Mouse (Mus musculus) neural tube, embryonic 11.5 days (tissue): ENCODE results near the gene Rftn1. TPM values are rescaled to one million over a fixed set of nuclear protein-coding genes. Genes with fewer than 3 reads are reported as not detected.

Source experiments
- ATAC-seq: fragments of 200-750 bp; cut with Nextera tagmentation; 2 replicates; pipeline ENCODE4 v1.8.0; 2017; ENCODE audit warnings: moderate number of reproducible peaks, mild to moderate bottlenecking, moderate TSS enrichment, moderate library complexity; ENCODE audit not compliant: insufficient read depth, low FRiP score, low TSS enrichment
- DNase-seq: peaks from one replicate; pipeline ENCODE4 v3.0.0-alpha.2; 2015; ENCODE audit warnings: low spot score
- H3K27ac ChIP-seq: fragments of 300-500 bp; sonication (generic); 2 replicates; pipeline ENCODE4 v1.5.1; 2014; ENCODE audit warnings: low read depth, mild to moderate bottlenecking, low read length
- H3K27me3 ChIP-seq: fragments of 300-500 bp; sonication (generic); 2 replicates; pipeline ENCODE4 v1.6.1; 2014; ENCODE audit warnings: mild to moderate bottlenecking, low read length, mixed read lengths; ENCODE audit not compliant: control insufficient read depth, insufficient read depth
- H3K36me3 ChIP-seq: fragments of 300-500 bp; sonication (generic); 2 replicates; pipeline ENCODE4 v1.6.1; 2014; ENCODE audit warnings: mild to moderate bottlenecking, low read length, moderate library complexity, mixed read lengths; ENCODE audit not compliant: control insufficient read depth, insufficient read depth
- H3K4me1 ChIP-seq: fragments of 300-500 bp; sonication (generic); 2 replicates; pipeline ENCODE4 v1.6.1; 2014; ENCODE audit warnings: low read length, mixed read lengths; ENCODE audit not compliant: control insufficient read depth, insufficient read depth
- H3K4me2 ChIP-seq: fragments of 300-500 bp; sonication (generic); 2 replicates; pipeline ENCODE4 v1.6.1; 2014; ENCODE audit warnings: low read depth, mild to moderate bottlenecking, moderate library complexity
- H3K4me3 ChIP-seq: fragments of 300-500 bp; sonication (generic); 2 replicates; pipeline ENCODE4 v1.5.1; 2014; ENCODE audit warnings: low read depth, low read length
- H3K9ac ChIP-seq: fragments of 300-500 bp; sonication (generic); 2 replicates; pipeline ENCODE4 v1.6.1; 2014; ENCODE audit warnings: mild to moderate bottlenecking, low read length
- H3K9me3 ChIP-seq: fragments of 300-500 bp; sonication (generic); 2 replicates; pipeline ENCODE4 v1.6.1; 2016; ENCODE audit warnings: low read length; ENCODE audit not compliant: control insufficient read depth
- WGBS: fragments of 180-500 bp; shearing (Covaris S2); extraction: QIAGEN DNeasy Blood & Tissue Kit; methylation state at CpG from one replicate; pipeline ENCODE4 v1.1.7; 2014; 5-methylcytosine and 5-hydroxymethylcytosine counted together
- polyA plus RNA-seq: library from polyadenylated mRNA; unstranded; fragments of >200 nt; fragmentation: Nextera tagmentation; extraction: Ambion mirVana; gene quantifications from 2 replicates; pipeline ENCODE4 v1.2.1, GENCODE M21; 2014

Rftn1 gene
- polyA plus RNA-seq, 1 experiment from 2014 or later, result 6.9 TPM

- Histone ChIP-seq H3K27me3 (no peaks in the 10 kb centered on the region), H3K4me1 (no peaks in the 10 kb centered on the region), H3K4me3 (no peak overlapping the region), H3K9ac (no peak overlapping the region), H3K9me3 (no peaks in the 10 kb centered on the region), H3K27ac (no peak overlapping the region), H3K36me3 (no peaks in the 10 kb centered on the region), H3K4me2 (no peak overlapping the region)
- ATAC-seq (no peak), DNase-seq (no peak)
- 91% methylated on average over 8 of the region's 8 CpGs for WGBS
These were observed 97.6 kb downstream of the Rftn1 start for GRCm38 (mm10) chr17:50092848-50093247.

- WGBS, result 84% methylated on average over 6 of the region's 6 CpGs
- no peaks in the 10 kb centered on the region for H3K9me3 ChIP-seq
- DNase-seq, result no peak
- no peaks in the 10 kb centered on the region for H3K27me3 ChIP-seq
- H3K4me1 ChIP-seq, result no peaks in the 10 kb centered on the region
- H3K9ac ChIP-seq, result no peak overlapping the region
- no peak overlapping the region for H3K27ac ChIP-seq
- H3K4me2 ChIP-seq, result no peak overlapping the region
- no peaks in the 10 kb centered on the region for H3K36me3 ChIP-seq
- no peak for ATAC-seq
- H3K4me3 ChIP-seq, result no peak overlapping the region
These were observed 98.6 kb downstream of the Rftn1 start for GRCm38 (mm10) chr17:50091829-50092228.

GRCm38 (mm10) chr17:50089725-50090124, 100.7 kb downstream of the Rftn1 start:
- 87% methylated on average over 8 of the region's 8 CpGs for WGBS
- DNase-seq, result no peak
- H3K27ac ChIP-seq, result no peak overlapping the region
- H3K27me3 ChIP-seq, result no peaks in the 10 kb centered on the region
- no peaks in the 10 kb centered on the region for H3K9me3 ChIP-seq
- no peaks in the 10 kb centered on the region for H3K36me3 ChIP-seq
- no peak overlapping the region for H3K4me2 ChIP-seq
- no peak overlapping the region for H3K9ac ChIP-seq
- H3K4me1 ChIP-seq, result no peaks in the 10 kb centered on the region
- no peak for ATAC-seq
- H3K4me3 ChIP-seq, result no peak overlapping the region

GRCm38 (mm10) chr17:50088054-50088453, 102.4 kb downstream of the Rftn1 start:
- no peaks in the 10 kb centered on the region for H3K9me3 ChIP-seq
- H3K27ac ChIP-seq, result no peak overlapping the region
- no peaks in the 10 kb centered on the region for H3K27me3 ChIP-seq
- H3K9ac ChIP-seq, result no peak overlapping the region
- no peak for ATAC-seq
- H3K4me2 ChIP-seq, result no peak overlapping the region
- 80% methylated on average over 3 of the region's 3 CpGs for WGBS
- H3K4me1 ChIP-seq, result no peaks in the 10 kb centered on the region
- H3K36me3 ChIP-seq, result no peaks in the 10 kb centered on the region
- no peak overlapping the region for H3K4me3 ChIP-seq
- no peak for DNase-seq

GRCm38 (mm10) chr17:50086887-50087286, 103.6 kb downstream of the Rftn1 start:
- Histone ChIP-seq H3K36me3 (no peaks in the 10 kb centered on the region), H3K9me3 (no peaks in the 10 kb centered on the region), H3K27me3 (no peaks in the 10 kb centered on the region), H3K4me2 (no peak overlapping the region), H3K27ac (no peak overlapping the region), H3K4me3 (no peak overlapping the region), H3K9ac (no peak overlapping the region), H3K4me1 (no peaks in the 10 kb centered on the region)
- DNase-seq (no peak), ATAC-seq (no peak)
- WGBS, result 51% methylated on average over 4 of the region's 4 CpGs

GRCm38 (mm10) chr17:50084721-50085120, 105.8 kb downstream of the Rftn1 start:
- Histone ChIP-seq H3K4me1 (no peaks in the 10 kb centered on the region), H3K9ac (no peak overlapping the region), H3K36me3 (no peaks in the 10 kb centered on the region), H3K9me3 (no peaks in the 10 kb centered on the region), H3K27ac (no peak overlapping the region), H3K27me3 (no peaks in the 10 kb centered on the region), H3K4me2 (no peak overlapping the region), H3K4me3 (no peak overlapping the region)
- DNase-seq, result no peak
- 91% methylated on average over 6 of the region's 6 CpGs for WGBS
- ATAC-seq, result no peak

GRCm38 (mm10) chr17:50083937-50084336, 106.5 kb downstream of the Rftn1 start:
- Histone ChIP-seq H3K9ac (no peak overlapping the region), H3K9me3 (no peaks in the 10 kb centered on the region), H3K36me3 (no peaks in the 10 kb centered on the region), H3K4me2 (no peak overlapping the region), H3K27me3 (no peaks in the 10 kb centered on the region), H3K4me1 (no peaks in the 10 kb centered on the region), H3K4me3 (no peak overlapping the region), H3K27ac (no peak overlapping the region)
- ATAC-seq, result no peak
- DNase-seq, result no peak
- 91% methylated on average over 4 of the region's 4 CpGs for WGBS

GRCm38 (mm10) chr17:50082947-50083346, 107.5 kb downstream of the Rftn1 start:
- H3K4me2 ChIP-seq, result no peak overlapping the region
- no peak overlapping the region for H3K27ac ChIP-seq
- H3K9ac ChIP-seq, result no peak overlapping the region
- WGBS, result 74% methylated on average over 3 of the region's 3 CpGs
- no peaks in the 10 kb centered on the region for H3K4me1 ChIP-seq
- no peaks in the 10 kb centered on the region for H3K36me3 ChIP-seq
- DNase-seq (no peak), ATAC-seq (no peak)
- no peaks in the 10 kb centered on the region for H3K9me3 ChIP-seq
- H3K4me3 ChIP-seq, result no peak overlapping the region
- no peaks in the 10 kb centered on the region for H3K27me3 ChIP-seq

- Histone ChIP-seq H3K9me3 (no peaks in the 10 kb centered on the region), H3K27ac (no peak overlapping the region), H3K4me3 (no peak overlapping the region), H3K4me1 (no peaks in the 10 kb centered on the region), H3K27me3 (no peaks in the 10 kb centered on the region), H3K36me3 (no peaks in the 10 kb centered on the region), H3K9ac (no peak overlapping the region), H3K4me2 (no peak overlapping the region)
- WGBS, result 80% methylated on average over 9 of the region's 9 CpGs
- no peak for ATAC-seq
- DNase-seq, result no peak
These were observed 108.8 kb downstream of the Rftn1 start for GRCm38 (mm10) chr17:50081647-50082046.
